Mouse (Mus musculus): ENCODE measurements around the gene Triap1. TPM values are rescaled to one million over a fixed set of nuclear protein-coding genes. Genes with fewer than 3 reads are reported as not detected.
A peak's percentile ranks its signal among the peaks of the same experiment; 100 is the strongest.
"Not testable (repeated sequence)": the region's sequence is repeated elsewhere in the genome, so short reads cannot be mapped to it uniquely, and the experiment has no call there.

Gene Triap1
- polyA plus RNA-seq (2012), result 0.33 and 0.72 TPM in 2 replicates

DNA sequence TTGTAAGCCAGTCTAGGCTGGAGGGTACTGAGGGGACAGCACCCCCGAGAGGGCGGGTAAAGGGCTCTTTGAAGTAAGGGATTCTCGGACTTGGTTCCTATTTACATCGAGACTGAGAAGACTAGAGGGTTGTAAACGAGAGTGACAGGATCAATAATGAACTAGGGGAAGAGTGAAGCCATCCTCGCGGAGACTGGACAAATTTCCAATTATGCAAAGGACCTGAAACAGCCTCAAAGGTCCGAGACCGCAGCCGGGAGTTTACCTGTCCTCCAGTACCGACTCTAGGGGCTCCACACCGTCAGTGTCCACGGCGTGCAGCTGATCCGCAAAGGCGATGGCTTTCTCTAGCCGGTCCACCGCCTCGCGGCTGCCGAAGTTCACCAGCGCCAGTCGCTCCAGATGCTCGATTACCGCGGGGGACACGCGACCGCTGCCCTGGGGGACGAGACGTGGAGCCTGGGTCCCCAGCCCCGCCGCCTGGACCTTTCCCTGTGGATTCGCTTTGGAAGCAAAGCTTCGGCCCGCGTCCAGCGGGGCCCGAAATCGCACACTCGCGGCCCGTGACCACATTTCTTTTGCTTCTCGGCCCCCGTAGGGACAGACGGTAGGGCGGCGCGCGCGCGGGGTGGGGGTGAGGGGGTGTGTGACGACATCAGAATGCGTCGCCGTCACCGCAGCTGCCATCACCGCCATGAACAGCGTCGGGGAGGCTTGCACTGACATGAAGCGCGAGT, at the start of gene Triap1, which contains the start of gene Gatc:
Triap1 (plus strand) TSS at position 649 of the 737 bp plus-strand sequence.
Gatc (minus strand) TSS at position 602 of the 737 bp plus-strand sequence.
- no peaks in the 10 kb centered on the region for H3K9me3 ChIP-seq (ENCODE audit: control insufficient read depth, low read length)
- peaks cover 71% of the 10 kb centered on the region for H3K36me3 ChIP-seq (ENCODE audit: control insufficient read depth)
- H3K4me3 ChIP-seq (replicated peaks), result peak within 1 kb of the TSS; percentile 83
- no peak for TF ChIP-seq GATA1 (IDR thresholded peaks at IDR 0.05; ENCODE audit: low read length)
- TF ChIP-seq TAL1 (IDR thresholded peaks at IDR 0.05; ENCODE audit: low read length), result no peak
- H3K27me3 ChIP-seq (ENCODE audit: control insufficient read depth), result no peaks in the 10 kb centered on the region
- peaks cover 62% of the 10 kb centered on the region for H3K4me1 ChIP-seq (ENCODE audit: control insufficient read depth)

DNA sequence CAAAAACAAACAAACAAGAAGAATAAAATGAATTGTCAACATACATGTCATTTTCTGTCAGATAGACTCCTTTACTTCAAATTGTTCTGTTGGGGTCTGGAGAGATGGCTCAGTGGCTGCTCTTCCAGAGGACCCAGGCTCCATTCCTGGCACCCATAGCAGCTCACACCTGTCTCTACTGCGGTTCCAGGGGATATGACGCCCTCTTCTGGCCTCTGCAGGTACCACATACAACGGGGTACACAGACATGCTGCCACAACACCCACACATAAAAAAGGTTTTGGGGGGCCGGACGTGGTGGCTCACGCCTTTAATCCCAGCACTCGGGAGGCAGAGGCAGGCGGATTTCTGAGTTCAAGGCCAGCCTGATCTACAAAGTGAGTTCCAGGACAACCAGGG, 46.9 kb upstream of the Triap1 start:
- no peaks in the 10 kb centered on the region for H3K27me3 ChIP-seq (ENCODE audit: control insufficient read depth)
- TF ChIP-seq GATA1 (IDR thresholded peaks at IDR 0.05; ENCODE audit: low read length) (no peak), TAL1 (IDR thresholded peaks at IDR 0.05; ENCODE audit: low read length) (no peak)
- H3K9me3 ChIP-seq (ENCODE audit: control insufficient read depth, low read length), result no peaks in the 10 kb centered on the region
- H3K36me3 ChIP-seq (ENCODE audit: control insufficient read depth), result peaks cover 96% of the 10 kb centered on the region
- H3K4me1 ChIP-seq (ENCODE audit: control insufficient read depth), result peaks cover 41% of the 10 kb centered on the region
- H3K4me3 ChIP-seq (replicated peaks), result no peak overlapping the region

DNA sequence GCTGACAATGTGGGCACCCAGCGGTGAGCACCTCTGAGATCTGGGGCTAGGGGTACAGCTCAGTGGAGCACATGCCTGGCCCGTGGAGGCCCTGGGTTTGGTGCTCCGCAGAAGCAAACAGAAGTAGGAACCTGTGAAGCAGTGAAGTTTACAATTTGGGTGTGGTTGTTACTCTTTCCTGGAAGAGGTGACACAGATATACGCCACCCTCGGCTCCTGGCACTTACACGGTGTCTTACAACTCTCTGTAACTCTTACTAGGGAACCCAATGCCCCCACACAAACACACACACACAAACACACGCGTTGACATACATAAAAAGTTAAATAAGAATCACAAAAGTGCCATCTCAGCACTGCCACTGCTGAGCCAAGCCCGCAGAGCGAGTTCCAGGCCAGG, 44.7 kb upstream of the Triap1 start:
- Histone ChIP-seq H3K4me1 (ENCODE audit: control insufficient read depth) (peaks cover 57% of the 10 kb centered on the region), H3K36me3 (ENCODE audit: control insufficient read depth) (peaks cover 81% of the 10 kb centered on the region), H3K9me3 (ENCODE audit: control insufficient read depth, low read length) (no peaks in the 10 kb centered on the region), H3K4me3 (replicated peaks) (peak overlapping the region; percentile 19), H3K27me3 (ENCODE audit: control insufficient read depth) (no peaks in the 10 kb centered on the region)
- TF ChIP-seq GATA1 (IDR thresholded peaks at IDR 0.05; ENCODE audit: low read length), result no peak
- TF ChIP-seq TAL1 (IDR thresholded peaks at IDR 0.05; ENCODE audit: low read length), result no peak

DNA sequence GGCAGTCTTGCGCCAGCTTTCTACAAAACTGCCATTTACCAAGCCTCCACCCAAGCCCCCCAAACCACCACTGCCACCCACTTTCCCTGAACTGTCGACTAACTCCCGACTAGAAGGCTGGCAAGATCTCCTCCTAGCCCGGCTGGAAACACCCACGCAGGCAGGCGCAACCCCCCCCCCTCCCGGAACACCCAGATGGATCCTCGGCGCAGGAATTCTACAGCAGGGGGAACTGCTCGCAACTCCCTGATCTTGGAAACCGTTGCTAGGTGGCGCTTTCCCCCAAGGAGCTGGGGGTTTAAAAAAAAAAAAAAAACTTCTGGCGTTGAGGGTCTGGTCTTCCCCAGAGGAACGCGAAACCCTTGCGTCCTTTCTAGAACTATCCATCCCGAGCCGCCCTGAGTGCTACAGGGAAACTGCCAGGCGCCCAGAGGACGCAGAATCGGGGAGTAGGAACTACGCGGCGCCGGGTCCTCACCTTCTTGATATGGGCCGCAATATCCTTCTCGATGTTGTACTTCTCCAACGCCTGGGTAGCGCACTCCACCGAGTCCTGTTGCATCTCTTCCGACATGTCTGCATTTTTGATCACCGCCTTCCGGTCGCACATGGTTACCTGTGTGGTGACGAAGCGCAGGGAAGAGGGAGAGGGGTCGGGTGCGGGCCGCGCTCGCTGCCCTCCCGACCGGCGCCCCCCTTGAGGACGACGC, 40.8 kb upstream of the Triap1 start:
- peaks cover 49% of the 10 kb centered on the region for H3K36me3 ChIP-seq (ENCODE audit: control insufficient read depth)
- peak overlapping the region; percentile 85 for H3K4me3 ChIP-seq (replicated peaks)
- no peaks in the 10 kb centered on the region for H3K27me3 ChIP-seq (ENCODE audit: control insufficient read depth)
- TF ChIP-seq TAL1 (IDR thresholded peaks at IDR 0.05; ENCODE audit: low read length) (no peak), GATA1 (IDR thresholded peaks at IDR 0.05; ENCODE audit: low read length) (no peak)
- H3K4me1 ChIP-seq (ENCODE audit: control insufficient read depth), result peaks cover 67% of the 10 kb centered on the region
- H3K9me3 ChIP-seq (ENCODE audit: control insufficient read depth, low read length), result peaks cover 2% of the 10 kb centered on the region; the same call in 1 of the 2 replicates

DNA sequence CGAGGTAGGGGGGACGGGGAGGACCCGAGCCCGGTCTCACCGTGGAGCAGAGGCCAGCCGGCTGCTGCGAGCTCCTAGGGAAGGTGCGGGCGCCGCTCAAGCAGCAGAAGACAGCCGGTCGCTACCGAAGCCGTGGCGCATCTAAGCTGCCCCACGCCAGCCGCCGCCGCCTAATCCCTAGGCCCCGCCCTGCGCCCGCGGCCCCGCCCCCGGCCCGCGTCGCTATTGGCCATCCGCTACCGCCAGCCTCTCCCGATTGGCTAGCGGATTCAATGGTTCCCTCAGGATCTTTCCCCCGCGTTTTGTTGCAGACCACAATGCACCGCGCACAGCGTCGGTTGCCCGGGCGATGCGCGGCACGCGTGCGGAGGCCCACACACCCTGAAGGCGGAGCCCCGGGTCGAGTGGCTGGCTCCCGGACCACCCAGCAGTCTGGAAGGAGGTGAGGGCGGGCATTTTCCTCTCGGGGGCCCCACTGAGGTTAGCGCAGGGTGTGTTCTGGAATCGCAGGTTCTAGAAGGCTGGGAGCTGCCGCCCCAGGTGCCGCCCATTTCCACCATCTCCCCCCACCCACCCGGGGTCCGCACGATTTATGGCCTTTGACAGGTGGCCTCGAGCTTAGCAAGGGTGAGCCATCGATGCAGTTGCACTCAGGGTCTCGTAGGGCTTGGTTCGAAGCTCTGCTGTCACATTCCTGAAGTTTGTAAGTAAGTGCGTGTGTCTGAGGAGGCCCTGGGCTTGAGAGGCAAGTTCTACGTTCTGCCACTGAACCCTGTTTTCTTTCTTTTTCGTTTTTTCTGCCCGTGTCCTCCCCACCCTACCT, 40.0 kb upstream of the Triap1 start, which contains the start of gene Dynll1:
Dynll1 (minus strand) TSS at position 208 of the 823 bp plus-strand sequence.
- peak within 1 kb of the TSS; percentile 85 for H3K4me3 ChIP-seq (replicated peaks)
- H3K9me3 ChIP-seq (ENCODE audit: control insufficient read depth, low read length), result peaks cover 2% of the 10 kb centered on the region; the same call in 1 of the 2 replicates
- peaks cover 59% of the 10 kb centered on the region for H3K4me1 ChIP-seq (ENCODE audit: control insufficient read depth)
- no peaks in the 10 kb centered on the region for H3K27me3 ChIP-seq (ENCODE audit: control insufficient read depth)
- H3K36me3 ChIP-seq (ENCODE audit: control insufficient read depth), result peaks cover 41% of the 10 kb centered on the region
- no peak for TF ChIP-seq GATA1 (IDR thresholded peaks at IDR 0.05; ENCODE audit: low read length)
- no peak for TF ChIP-seq TAL1 (IDR thresholded peaks at IDR 0.05; ENCODE audit: low read length)

DNA sequence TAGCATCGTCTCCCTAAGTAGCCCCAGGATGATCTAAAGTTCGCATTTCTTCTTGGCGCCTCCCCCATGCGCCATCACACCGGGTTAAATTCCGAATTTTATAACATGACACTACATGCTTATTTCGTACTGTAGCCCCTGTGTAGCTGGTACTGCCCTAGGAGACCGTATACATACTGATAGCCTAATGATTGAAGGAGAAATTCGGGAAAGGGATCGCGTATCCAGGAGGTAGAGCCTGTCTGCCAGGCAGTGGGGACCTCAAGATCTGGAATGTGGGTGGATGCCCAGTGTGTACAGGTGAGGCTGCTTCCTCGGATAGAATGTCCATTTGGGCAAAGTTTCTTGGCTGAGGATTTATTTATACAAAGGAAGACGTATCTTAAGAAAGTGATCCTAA, 39.4 kb upstream of the Triap1 start:
- no peak for TF ChIP-seq TAL1 (IDR thresholded peaks at IDR 0.05; ENCODE audit: low read length)
- no peak for TF ChIP-seq GATA1 (IDR thresholded peaks at IDR 0.05; ENCODE audit: low read length)
- Histone ChIP-seq H3K4me3 (replicated peaks) (peak overlapping the region; percentile 85), H3K36me3 (ENCODE audit: control insufficient read depth) (peaks cover 35% of the 10 kb centered on the region), H3K4me1 (ENCODE audit: control insufficient read depth) (peaks cover 53% of the 10 kb centered on the region), H3K9me3 (ENCODE audit: control insufficient read depth, low read length) (peaks cover 2% of the 10 kb centered on the region; the same call in 1 of the 2 replicates), H3K27me3 (ENCODE audit: control insufficient read depth) (no peaks in the 10 kb centered on the region)

DNA sequence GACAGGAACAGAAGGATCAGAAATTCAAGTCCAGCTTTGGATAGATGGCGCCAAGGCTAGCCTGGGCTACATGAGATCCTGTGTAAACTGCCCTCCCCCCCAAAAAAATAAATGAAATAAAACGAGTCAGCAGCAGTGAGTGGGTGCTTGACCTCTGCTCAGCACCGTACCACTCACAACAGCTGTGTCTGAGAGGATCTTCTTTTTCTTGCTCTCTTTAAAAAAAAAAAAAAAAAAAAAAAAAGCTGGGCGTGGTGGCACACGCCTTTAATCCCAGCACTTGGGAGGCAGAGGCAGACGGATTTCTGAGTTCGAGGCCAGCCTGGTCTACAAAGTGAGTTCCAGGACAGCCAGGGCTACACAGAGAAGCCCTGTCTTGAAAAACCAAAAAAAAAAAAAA, 38.8 kb upstream of the Triap1 start:
- not testable (repeated sequence) for H3K9me3 ChIP-seq (ENCODE audit: control insufficient read depth, low read length); H3K27me3 ChIP-seq (ENCODE audit: control insufficient read depth)
- peak overlapping the region; percentile 85 for H3K4me3 ChIP-seq (replicated peaks)
- H3K4me1 ChIP-seq (ENCODE audit: control insufficient read depth), result peaks cover 47% of the 10 kb centered on the region
- peaks cover 29% of the 10 kb centered on the region for H3K36me3 ChIP-seq (ENCODE audit: control insufficient read depth)

DNA sequence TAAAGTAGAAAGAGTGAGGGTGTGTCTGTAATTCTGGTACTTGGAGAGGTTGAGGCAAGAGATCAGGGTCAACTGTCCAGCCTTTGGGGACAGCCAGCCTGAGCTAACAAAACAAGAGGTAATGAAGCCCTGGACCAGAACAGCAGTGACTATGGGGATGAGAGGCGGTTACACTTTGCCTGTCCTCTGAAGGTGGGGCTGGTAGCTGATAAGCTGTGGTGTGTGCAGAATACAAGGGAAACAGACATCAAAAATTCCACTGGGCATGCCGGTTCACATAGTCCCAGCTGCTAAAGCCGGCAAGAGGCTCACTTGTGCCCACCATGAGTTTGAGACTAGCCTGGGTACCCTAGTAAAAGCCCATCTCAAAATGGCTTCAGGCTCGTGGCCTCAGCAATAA, 28.7 kb upstream of the Triap1 start:
- Histone ChIP-seq H3K9me3 (ENCODE audit: control insufficient read depth, low read length) (no peaks in the 10 kb centered on the region), H3K4me3 (replicated peaks) (peak overlapping the region; percentile 42), H3K36me3 (ENCODE audit: control insufficient read depth) (no peaks in the 10 kb centered on the region), H3K4me1 (ENCODE audit: control insufficient read depth) (peaks cover 48% of the 10 kb centered on the region), H3K27me3 (ENCODE audit: control insufficient read depth) (no peaks in the 10 kb centered on the region)
- TF ChIP-seq GATA1 (IDR thresholded peaks at IDR 0.05; ENCODE audit: low read length), result no peak
- no peak for TF ChIP-seq TAL1 (IDR thresholded peaks at IDR 0.05; ENCODE audit: low read length)
